Mouse (Mus musculus) left cerebral cortex, adult 18-20 months (tissue): Measurements from ENCODE around the gene St8sia6. TPM values are rescaled to one million over a fixed set of nuclear protein-coding genes. Genes with fewer than 3 reads are reported as not detected.

Experiments
- DNase-seq, 2 experiments: peaks; one replicate each; pipeline ENCODE4 v3.0.0; 2021 to 2022; ENCODE audit warnings: low spot score in 2 of 2, mixed read lengths in 1 of 2
- total RNA-seq, 2 experiments: library from RNA; stranded (reverse); gene quantifications; 2 replicates each; pipeline ENCODE4 v1.2.3; 2021

The St8sia6 gene
- total RNA-seq, 2 experiments from 2014 or later, result 0.77 to 1.2 TPM

- DNase-seq, result no peak
Measured at GRCm38 (mm10) chr2:13767532-13768411, 26.1 kb downstream of the St8sia6 start.

- DNase-seq, result no peak
Measured at GRCm38 (mm10) chr2:13760366-13760765, 33.5 kb downstream of the St8sia6 start.

- no peak for DNase-seq
Measured at GRCm38 (mm10) chr2:13757412-13757811, 36.5 kb downstream of the St8sia6 start.

GRCm38 (mm10) chr2:13755733-13756132 is 38.1 kb downstream of the St8sia6 start:
- DNase-seq, result no peak

- DNase-seq, result no peak
Measured at GRCm38 (mm10) chr2:13751691-13752090, 42.2 kb downstream of the St8sia6 start.

- DNase-seq, result no peak
Measured at GRCm38 (mm10) chr2:13750777-13751176, 43.1 kb downstream of the St8sia6 start.

GRCm38 (mm10) chr2:13750089-13750488 is 43.8 kb downstream of the St8sia6 start:
- no peak for DNase-seq

GRCm38 (mm10) chr2:13749176-13749575 is 44.7 kb downstream of the St8sia6 start:
- DNase-seq, result no peak

GRCm38 (mm10) chr2:13747576-13747975 is 46.3 kb downstream of the St8sia6 start:
- no peak for DNase-seq

GRCm38 (mm10) chr2:13746023-13746422 is 47.8 kb downstream of the St8sia6 start:
- DNase-seq, result no peak

- no peak for DNase-seq
Measured at GRCm38 (mm10) chr2:13738704-13739103, 55.2 kb downstream of the St8sia6 start.

- no peak for DNase-seq
Measured at GRCm38 (mm10) chr2:13727901-13728300, 66.0 kb downstream of the St8sia6 start.

GRCm38 (mm10) chr2:13725592-13725991 is 68.3 kb downstream of the St8sia6 start:
- no peak for DNase-seq

GRCm38 (mm10) chr2:13722241-13722640 is 71.6 kb downstream of the St8sia6 start:
- no peak for DNase-seq

GRCm38 (mm10) chr2:13718628-13719185 is 75.2 kb downstream of the St8sia6 start:
- DNase-seq, result no peak

GRCm38 (mm10) chr2:13708785-13709184 is 85.1 kb downstream of the St8sia6 start:
- DNase-seq, result no peak

- no peak for DNase-seq
Measured at GRCm38 (mm10) chr2:13697514-13697913, 96.3 kb downstream of the St8sia6 start.

GRCm38 (mm10) chr2:13694417-13694816 is 99.4 kb downstream of the St8sia6 start:
- DNase-seq, result no peak

GRCm38 (mm10) chr2:13684380-13684779 is 109.5 kb downstream of the St8sia6 start:
- DNase-seq, result no peak

- DNase-seq, result no peak
Measured at GRCm38 (mm10) chr2:13683205-13683570, 110.7 kb downstream of the St8sia6 start.

- DNase-seq, result no peak
Measured at GRCm38 (mm10) chr2:13682488-13683204, 111.2 kb downstream of the St8sia6 start.

- DNase-seq, result no peak
Measured at GRCm38 (mm10) chr2:13672946-13673345, 120.9 kb downstream of the St8sia6 start.
